Mouse (Mus musculus): Measurements from ENCODE around the gene Zranb1. TPM values are rescaled to one million over a fixed set of nuclear protein-coding genes. Genes with fewer than 3 reads are reported as not detected.

Zranb1 gene
- polyA plus RNA-seq, 1 experiment from 2014 or later = 20.3 TPM

DNA sequence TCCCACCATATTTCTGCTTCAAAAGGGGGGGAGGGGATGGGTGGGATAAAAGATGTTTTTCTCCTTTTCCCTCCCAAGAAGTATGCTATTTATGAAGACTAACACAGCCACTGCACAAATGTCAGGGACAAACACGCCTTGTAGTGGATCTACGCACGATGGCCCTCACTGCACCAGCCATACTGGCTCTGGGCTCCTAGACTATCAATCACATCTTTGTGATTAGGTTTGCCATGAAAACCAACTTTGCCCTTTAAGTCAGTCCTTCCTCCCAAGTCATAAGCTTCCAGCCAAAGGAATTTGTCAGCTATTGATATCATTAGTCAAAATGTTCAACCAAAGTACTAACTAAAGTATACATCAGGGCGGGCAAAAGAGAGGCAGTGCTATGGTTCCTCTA is 97.0 kb downstream of the Zranb1 start:
- Histone ChIP-seq H3K4me1 (replicated peaks) (peaks cover 6% of the 10 kb centered on the region), H3K4me2 (no peak overlapping the region), H3K9ac (no peak overlapping the region), H3K36me3 (no peaks in the 10 kb centered on the region), H3K4me3 (no peak overlapping the region), H3K9me3 (no peaks in the 10 kb centered on the region), H3K27ac (replicated peaks) (no peak overlapping the region), H3K27me3 (no peaks in the 10 kb centered on the region)
- WGBS = 93% methylated on average over 4 of the region's 4 CpGs
- ATAC-seq (ENCODE audit: low FRiP score, low read depth) = no peak

- Histone ChIP-seq H3K4me1 (replicated peaks) (peaks cover 16% of the 10 kb centered on the region), H3K4me2 (no peak overlapping the region), H3K27ac (replicated peaks) (no peak overlapping the region), H3K9me3 (no peaks in the 10 kb centered on the region), H3K4me3 (no peak overlapping the region), H3K27me3 (no peaks in the 10 kb centered on the region), H3K9ac (no peak overlapping the region), H3K36me3 (no peaks in the 10 kb centered on the region)
- no peak for ATAC-seq (ENCODE audit: low FRiP score, low read depth)
- 89% methylated on average over 8 of the region's 8 CpGs for WGBS
These were observed 98.1 kb downstream of the Zranb1 start for GRCm38 (mm10) chr7:133029004-133029403.

GRCm38 (mm10) chr7:133029496-133030047 is 98.6 kb downstream of the Zranb1 start:
- Histone ChIP-seq H3K27me3 (no peaks in the 10 kb centered on the region), H3K4me2 (no peak overlapping the region), H3K4me3 (no peak overlapping the region), H3K27ac (replicated peaks) (no peak overlapping the region), H3K9ac (no peak overlapping the region), H3K36me3 (no peaks in the 10 kb centered on the region), H3K9me3 (no peaks in the 10 kb centered on the region), H3K4me1 (replicated peaks) (peaks cover 16% of the 10 kb centered on the region)
- no peak for ATAC-seq (ENCODE audit: low FRiP score, low read depth)
- WGBS = 86% methylated on average over 8 of the region's 8 CpGs

- Histone ChIP-seq H3K4me2 (no peak overlapping the region), H3K9ac (no peak overlapping the region), H3K27ac (replicated peaks) (0 out of 2 replicates have a peak overlapping the region, but pooled peaks have one; percentile 12), H3K27me3 (no peaks in the 10 kb centered on the region), H3K4me1 (replicated peaks) (peaks cover 30% of the 10 kb centered on the region), H3K4me3 (no peak overlapping the region), H3K9me3 (no peaks in the 10 kb centered on the region), H3K36me3 (no peaks in the 10 kb centered on the region)
- peak; percentile 55; the same call in 1 of the 2 replicates for ATAC-seq (ENCODE audit: low FRiP score, low read depth)
- WGBS = 37% methylated on average over 9 of the region's 9 CpGs
These were observed 101.8 kb downstream of the Zranb1 start for GRCm38 (mm10) chr7:133032589-133033203.

DNA sequence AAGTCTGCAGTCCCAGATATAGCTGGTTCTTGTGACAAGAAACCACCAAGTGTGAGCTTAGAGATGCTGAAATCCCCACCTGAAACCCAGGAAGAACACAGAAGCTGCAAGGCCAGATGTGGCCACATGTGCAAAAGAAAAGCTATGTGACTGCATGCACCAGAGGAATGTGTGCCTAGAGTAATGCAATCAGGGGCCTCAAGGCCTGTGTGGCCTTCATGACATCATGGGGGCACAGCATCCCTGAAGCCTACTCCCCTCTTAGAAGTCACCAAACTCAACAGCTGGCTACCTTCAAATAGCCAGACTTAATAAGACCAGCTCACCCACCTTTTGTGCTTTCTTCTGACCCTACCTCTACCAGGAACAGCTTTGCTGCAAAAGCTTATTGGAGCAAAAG is 105.0 kb downstream of the Zranb1 start:
- Histone ChIP-seq H3K36me3 (no peaks in the 10 kb centered on the region), H3K27me3 (no peaks in the 10 kb centered on the region), H3K4me3 (no peak overlapping the region), H3K4me2 (no peak overlapping the region), H3K27ac (replicated peaks) (no peak overlapping the region), H3K4me1 (replicated peaks) (peaks cover 40% of the 10 kb centered on the region), H3K9me3 (no peaks in the 10 kb centered on the region), H3K9ac (no peak overlapping the region)
- no peak for ATAC-seq (ENCODE audit: low FRiP score, low read depth)

Other genes with a start within 250 kb of the Zranb1 start
- 16.1 and 17.9 TPM in 2 replicates for gene Fam53b, start 117.3 kb upstream of the Zranb1 start, polyA plus RNA-seq (2015; fragmentation: Nextera tagmentation; extraction: Ambion mirVana)
- gene Eef1akmt2, start 78.5 kb upstream of the Zranb1 start, polyA plus RNA-seq (2015; fragmentation: Nextera tagmentation; extraction: Ambion mirVana) = 84.6 and 88.5 TPM in 2 replicates
- 36.2 and 38.4 TPM in 2 replicates for gene Abraxas2, start 71.9 kb upstream of the Zranb1 start, polyA plus RNA-seq (2015; fragmentation: Nextera tagmentation; extraction: Ambion mirVana)
- 23.9 and 28.5 TPM in 2 replicates for gene Fgfr2, start 192.2 kb downstream of the Zranb1 start, polyA plus RNA-seq (2015; fragmentation: Nextera tagmentation; extraction: Ambion mirVana)
- gene Ctbp2, start 193.2 kb downstream of the Zranb1 start, polyA plus RNA-seq (2015; fragmentation: Nextera tagmentation; extraction: Ambion mirVana) = 61.6 and 65.0 TPM in 2 replicates

All from hindbrain, embryonic 15.5 days (tissue).